Mouse (Mus musculus): Measurements from ENCODE around the gene Mrpl36. TPM values are rescaled to one million over a fixed set of nuclear protein-coding genes. Genes with fewer than 3 reads are reported as not detected.

Gene Mrpl36
- polyA plus RNA-seq (2016; fragmentation: Nextera tagmentation; extraction: Ambion mirVana), result 142 and 151 TPM in 2 replicates

- Histone ChIP-seq H3K4me3 (peak within 1 kb of the TSS; percentile 87), H3K27me3 (replicated peaks) (no peaks in the 10 kb centered on the region), H3K4me1 (peaks cover 51% of the 10 kb centered on the region), H3K9me3 (replicated peaks) (no peaks in the 10 kb centered on the region), H3K36me3 (peaks cover 42% of the 10 kb centered on the region), H3K4me2 (peak within 1 kb of the TSS; percentile 86), H3K9ac (peak within 1 kb of the TSS; percentile 85), H3K27ac (peak within 1 kb of the TSS; percentile 70)
- peak; percentile 82 for ATAC-seq
- WGBS (ENCODE audit: insufficient replicate concordance), result under 1% methylated on average over 45 of the region's 45 CpGs
Observed at GRCm38 (mm10) chr13:73327827-73328698, at the start of gene Mrpl36, which contains the start of gene Ndufs6. Gene Mrpl36, plus strand, starts transcription at chr13:73328513. Gene Ndufs6, minus strand, starts transcription at chr13:73328542.

- Histone ChIP-seq H3K9ac (no peak overlapping the region), H3K27ac (no peak overlapping the region), H3K36me3 (no peaks in the 10 kb centered on the region), H3K4me2 (no peak overlapping the region), H3K27me3 (replicated peaks) (peaks cover 46% of the 10 kb centered on the region), H3K4me3 (no peak overlapping the region), H3K4me1 (no peaks in the 10 kb centered on the region), H3K9me3 (replicated peaks) (no peaks in the 10 kb centered on the region)
- ATAC-seq, result no peak
- WGBS (ENCODE audit: insufficient replicate concordance), result 40% methylated on average over 1 of the region's 1 CpGs
Observed at GRCm38 (mm10) chr13:73279196-73279595, 49.1 kb upstream of the Mrpl36 start.

GRCm38 (mm10) chr13:73282407-73282806, 45.9 kb upstream of the Mrpl36 start:
- Histone ChIP-seq H3K27me3 (replicated peaks) (peaks cover 17% of the 10 kb centered on the region; the same call in 1 of the 2 replicates), H3K9ac (no peak overlapping the region), H3K27ac (no peak overlapping the region), H3K4me2 (no peak overlapping the region), H3K9me3 (replicated peaks) (no peaks in the 10 kb centered on the region), H3K36me3 (no peaks in the 10 kb centered on the region), H3K4me3 (no peak overlapping the region), H3K4me1 (no peaks in the 10 kb centered on the region)
- no peak for ATAC-seq
- WGBS (ENCODE audit: insufficient replicate concordance), result 60% methylated on average over 2 of the region's 2 CpGs

GRCm38 (mm10) chr13:73283534-73283933, 44.8 kb upstream of the Mrpl36 start:
- no peak overlapping the region for H3K9ac ChIP-seq
- 63% methylated on average over 1 of the region's 1 CpGs for WGBS (ENCODE audit: insufficient replicate concordance)
- no peak overlapping the region for H3K4me2 ChIP-seq
- H3K4me3 ChIP-seq, result no peak overlapping the region
- ATAC-seq, result no peak
- H3K27ac ChIP-seq, result no peak overlapping the region
- H3K9me3 ChIP-seq (replicated peaks), result no peaks in the 10 kb centered on the region
- 0 out of 2 replicates have a peak, but pooled peaks cover 21% of the 10 kb centered on the region for H3K27me3 ChIP-seq (replicated peaks)
- no peaks in the 10 kb centered on the region for H3K36me3 ChIP-seq
- H3K4me1 ChIP-seq, result no peaks in the 10 kb centered on the region

- Histone ChIP-seq H3K36me3 (no peaks in the 10 kb centered on the region), H3K27me3 (replicated peaks) (0 out of 2 replicates have a peak, but pooled peaks cover 15% of the 10 kb centered on the region), H3K9me3 (replicated peaks) (no peaks in the 10 kb centered on the region), H3K4me1 (no peaks in the 10 kb centered on the region), H3K4me2 (no peak overlapping the region), H3K4me3 (no peak overlapping the region), H3K27ac (no peak overlapping the region), H3K9ac (no peak overlapping the region)
- 63% methylated on average over 6 of the region's 6 CpGs for WGBS (ENCODE audit: insufficient replicate concordance)
- no peak for ATAC-seq
Observed at GRCm38 (mm10) chr13:73290206-73290605, 38.1 kb upstream of the Mrpl36 start.

GRCm38 (mm10) chr13:73291102-73291501, 37.2 kb upstream of the Mrpl36 start:
- ATAC-seq, result no peak
- no peak overlapping the region for H3K4me3 ChIP-seq
- H3K27me3 ChIP-seq (replicated peaks), result 0 out of 2 replicates have a peak, but pooled peaks cover 15% of the 10 kb centered on the region
- no peaks in the 10 kb centered on the region for H3K9me3 ChIP-seq (replicated peaks)
- H3K9ac ChIP-seq, result no peak overlapping the region
- H3K27ac ChIP-seq, result no peak overlapping the region
- H3K4me1 ChIP-seq, result no peaks in the 10 kb centered on the region
- no peak overlapping the region for H3K4me2 ChIP-seq
- WGBS (ENCODE audit: insufficient replicate concordance), result 20% methylated on average over 2 of the region's 2 CpGs
- no peaks in the 10 kb centered on the region for H3K36me3 ChIP-seq

- Histone ChIP-seq H3K9ac (no peak overlapping the region), H3K27ac (peak overlapping the region; percentile 45; the same call in 1 of the 2 replicates), H3K4me3 (no peak overlapping the region), H3K36me3 (no peaks in the 10 kb centered on the region), H3K9me3 (replicated peaks) (no peaks in the 10 kb centered on the region), H3K27me3 (replicated peaks) (no peaks in the 10 kb centered on the region), H3K4me1 (peaks cover 21% of the 10 kb centered on the region), H3K4me2 (peak overlapping the region; percentile 42)
- 16% methylated on average over 4 of the region's 4 CpGs for WGBS (ENCODE audit: insufficient replicate concordance)
- peak; percentile 91 for ATAC-seq
Observed at GRCm38 (mm10) chr13:73298717-73299116, 29.6 kb upstream of the Mrpl36 start.

- Histone ChIP-seq H3K4me2 (peak overlapping the region; percentile 42), H3K36me3 (no peaks in the 10 kb centered on the region), H3K27me3 (replicated peaks) (no peaks in the 10 kb centered on the region), H3K9me3 (replicated peaks) (no peaks in the 10 kb centered on the region), H3K9ac (no peak overlapping the region), H3K27ac (peak overlapping the region; percentile 45; the same call in 1 of the 2 replicates), H3K4me1 (peaks cover 21% of the 10 kb centered on the region), H3K4me3 (no peak overlapping the region)
- 72% methylated on average over 5 of the region's 5 CpGs for WGBS (ENCODE audit: insufficient replicate concordance)
- ATAC-seq, result no peak
Observed at GRCm38 (mm10) chr13:73299322-73299721, 29.0 kb upstream of the Mrpl36 start.

- Histone ChIP-seq H3K27ac (no peak overlapping the region), H3K4me2 (no peak overlapping the region), H3K4me1 (peaks cover 10% of the 10 kb centered on the region), H3K9ac (no peak overlapping the region), H3K36me3 (no peaks in the 10 kb centered on the region), H3K9me3 (replicated peaks) (no peaks in the 10 kb centered on the region), H3K4me3 (no peak overlapping the region), H3K27me3 (replicated peaks) (peaks cover 17% of the 10 kb centered on the region)
- peak; percentile 47 for ATAC-seq
- WGBS (ENCODE audit: insufficient replicate concordance), result 52% methylated on average over 6 of the region's 6 CpGs
Observed at GRCm38 (mm10) chr13:73304729-73305128, 23.6 kb upstream of the Mrpl36 start.

- Histone ChIP-seq H3K27ac (no peak overlapping the region), H3K27me3 (replicated peaks) (peaks cover 20% of the 10 kb centered on the region), H3K4me2 (no peak overlapping the region), H3K4me1 (peaks cover 4% of the 10 kb centered on the region; the same call in 1 of the 2 replicates), H3K9me3 (replicated peaks) (no peaks in the 10 kb centered on the region), H3K9ac (no peak overlapping the region), H3K4me3 (no peak overlapping the region), H3K36me3 (no peaks in the 10 kb centered on the region)
- 60% methylated on average over 8 of the region's 8 CpGs for WGBS (ENCODE audit: insufficient replicate concordance)
- no peak for ATAC-seq
Observed at GRCm38 (mm10) chr13:73305398-73306084, 22.8 kb upstream of the Mrpl36 start.

GRCm38 (mm10) chr13:73306085-73306410, 22.3 kb upstream of the Mrpl36 start:
- peaks cover 4% of the 10 kb centered on the region; the same call in 1 of the 2 replicates for H3K4me1 ChIP-seq
- 53% methylated on average over 4 of the region's 4 CpGs for WGBS (ENCODE audit: insufficient replicate concordance)
- no peak for ATAC-seq
- H3K36me3 ChIP-seq, result no peaks in the 10 kb centered on the region
- no peaks in the 10 kb centered on the region for H3K9me3 ChIP-seq (replicated peaks)
- H3K27me3 ChIP-seq (replicated peaks), result peaks cover 20% of the 10 kb centered on the region
- no peak overlapping the region for H3K4me2 ChIP-seq
- H3K27ac ChIP-seq, result no peak overlapping the region
- H3K4me3 ChIP-seq, result no peak overlapping the region
- H3K9ac ChIP-seq, result no peak overlapping the region

GRCm38 (mm10) chr13:73306430-73306829, 21.9 kb upstream of the Mrpl36 start:
- no peaks in the 10 kb centered on the region for H3K9me3 ChIP-seq (replicated peaks)
- peaks cover 4% of the 10 kb centered on the region; the same call in 1 of the 2 replicates for H3K4me1 ChIP-seq
- H3K27me3 ChIP-seq (replicated peaks), result peaks cover 20% of the 10 kb centered on the region
- ATAC-seq, result no peak
- no peak overlapping the region for H3K9ac ChIP-seq
- no peak overlapping the region for H3K4me2 ChIP-seq
- no peak overlapping the region for H3K4me3 ChIP-seq
- H3K36me3 ChIP-seq, result no peaks in the 10 kb centered on the region
- H3K27ac ChIP-seq, result no peak overlapping the region
- WGBS (ENCODE audit: insufficient replicate concordance), result 58% methylated on average over 4 of the region's 4 CpGs
